Comparison of ENCODE assay signal across 22 mouse cellular contexts in genomic region chr6:97207085-97207484, GRCm38 (mm10). TPM values are rescaled to one million over a fixed set of nuclear protein-coding genes. Genes with fewer than 3 reads are reported as not detected.
DNase-seq lines count a peak whose midpoint lies in the region; ATAC-seq and TF ChIP-seq lines count a peak whose summit lies in the region.
"Had no signal": no experiment of that assay in that cellular context is flagged by ENCODE, and none has a peak within 500 bp of the region (broad histone marks: within the 10 kb centered on the region; RNA-seq: fewer than 3 reads in every experiment).

No protein-coding gene starts in this region.

- intact Hi-C loops in heart, adult 2 months (cut with DNase I): no loop called here

- H3K9me3 ChIP-seq in hindbrain, embryonic 16.5 days (ENCODE audit: control insufficient read depth, low read length): no peaks in the 10 kb centered on the region
- H3K9me3 ChIP-seq: forebrain, embryonic 10.5 days; stomach, embryonic 15.5 days had no signal

- H3K27ac ChIP-seq in heart, adult 2 months: peak overlapping the region; percentile 4; the same call in 1 of the 2 replicates
- no peak overlapping the region for H3K27ac ChIP-seq in hindbrain, embryonic 16.5 days (ENCODE audit: low read depth, low read length)
- H3K27ac ChIP-seq: forebrain, embryonic 10.5 days; stomach, embryonic 15.5 days had no signal

- no peak for TF ChIP-seq EP300 in heart, adult 2 months (IDR thresholded peaks at IDR 0.05; ENCODE audit: insufficient read depth, low read depth, low read length)

- H3K4me2 ChIP-seq in myocyte (ENCODE audit: low read depth): peak overlapping the region; percentile 20
- H3K4me2 ChIP-seq in hindbrain, embryonic 16.5 days (ENCODE audit: low read length): no peak overlapping the region
- H3K4me2 ChIP-seq: stomach, embryonic 15.5 days had no signal

- H3K9ac ChIP-seq in heart, adult 2 months (ENCODE audit: low read depth, low read length): no peak overlapping the region
- H3K9ac ChIP-seq in hindbrain, embryonic 16.5 days (ENCODE audit: low read depth, low read length): no peak overlapping the region
- H3K9ac ChIP-seq: stomach, embryonic 15.5 days had no signal

- peaks cover 2% of the 10 kb centered on the region; the same call in 1 of the 2 replicates for H3K79me2 ChIP-seq in heart, adult 2 months (replicated peaks; ENCODE audit: control insufficient read depth, insufficient read depth, low read length)
- peaks cover 44% of the 10 kb centered on the region for H3K79me2 ChIP-seq in myocyte (ENCODE audit: control insufficient read depth, insufficient read depth)

- TF ChIP-seq CTCF in heart, adult 2 months (IDR thresholded peaks at IDR 0.05): no peak

- H3K4me3 ChIP-seq in heart, adult 2 months: no peak overlapping the region
- no peak overlapping the region for H3K4me3 ChIP-seq in myocyte
- no peak overlapping the region for H3K4me3 ChIP-seq in hindbrain, embryonic 16.5 days (ENCODE audit: low read length)
- H3K4me3 ChIP-seq: forebrain, embryonic 10.5 days; stomach, embryonic 15.5 days had no signal

- H3K36me3 ChIP-seq in heart, adult 2 months (ENCODE audit: control insufficient read depth, insufficient read depth, low read length): peaks cover 9% of the 10 kb centered on the region; the same call in 1 of the 2 replicates
- H3K36me3 ChIP-seq in myocyte (ENCODE audit: control insufficient read depth, insufficient read depth): peaks cover 9% of the 10 kb centered on the region
- no peaks in the 10 kb centered on the region for H3K36me3 ChIP-seq in hindbrain, embryonic 16.5 days (ENCODE audit: control insufficient read depth, insufficient read depth, low read length)
- H3K36me3 ChIP-seq: forebrain, embryonic 10.5 days; stomach, embryonic 15.5 days had no signal

- DNase-seq in heart, adult 2 months: no peak
- DNase-seq in heart, postnatal 4 days: no peak
- DNase-seq in A20 (ENCODE audit: low read depth, low spot score) (peak; percentile 61), R1 (ENCODE audit: low read depth, low spot score) (peak; percentile 39)
- no peak for DNase-seq in adrenal gland, adult 18-20 months (ENCODE audit: low spot score in 2 of 2)
- DNase-seq: adrenal gland, postnatal 14 days; cerebellum, adult 11-12 months; cerebellum, postnatal 36 days; kidney, postnatal 4 days; lung, adult 2 months; thymus, adult 18-20 months had no signal

- no peak overlapping the region for H3ac ChIP-seq in myocyte (ENCODE audit: control insufficient read depth, insufficient read length)

- peaks cover 5% of the 10 kb centered on the region for H3K4me1 ChIP-seq in heart, adult 2 months (ENCODE audit: control insufficient read depth, insufficient read depth, low read length)
- peaks cover 13% of the 10 kb centered on the region for H3K4me1 ChIP-seq in hindbrain, embryonic 16.5 days (ENCODE audit: control insufficient read depth, insufficient read depth, low read depth, low read length)

- 57% methylated on average over 4 of the region's 4 CpGs for WGBS in heart, adult 2 months
- 77% methylated on average over 4 of the region's 4 CpGs for WGBS in hindbrain, embryonic 16.5 days

- TF ChIP-seq POLR2A in heart, adult 2 months (IDR thresholded peaks at IDR 0.05; ENCODE audit: insufficient read depth, low read depth, low read length): no peak
- TF ChIP-seq POLR2A in myocyte (IDR thresholded peaks at IDR 0.05; ENCODE audit: insufficient read length, low read depth): no peak

- H3K27me3 ChIP-seq in heart, adult 2 months (ENCODE audit: control insufficient read depth, insufficient read depth, low read length): no peaks in the 10 kb centered on the region
- no peaks in the 10 kb centered on the region for H3K27me3 ChIP-seq in myocyte (ENCODE audit: control insufficient read depth, insufficient read depth, insufficient read length)
- no peaks in the 10 kb centered on the region for H3K27me3 ChIP-seq in hindbrain, embryonic 16.5 days (replicated peaks; ENCODE audit: control insufficient read depth, insufficient read depth, low read length)
- H3K27me3 ChIP-seq: Patski; stomach, embryonic 15.5 days had no signal

- no peak for ATAC-seq in hindbrain, embryonic 16.5 days
- ATAC-seq: activated CD4-positive, CD25-positive, alpha-beta regulatory T cell, adult 4 months; midbrain, embryonic 16.5 days; Patski had no signal

TF ChIP-seq in myocyte, 11 proteins besides CTCF, POLR2A, EP300 and RAD21:
- TF ChIP-seq POLR2AphosphoS2 (IDR thresholded peaks at IDR 0.05; ENCODE audit: insufficient read length, low read depth) (no peak), SRF (IDR thresholded peaks at IDR 0.05; ENCODE audit: control insufficient read depth, insufficient read length, low read depth) (no peak), CEBPB (IDR thresholded peaks at IDR 0.05; ENCODE audit: insufficient read depth, poor library complexity, severe bottlenecking) (no peak), TCF3 (IDR thresholded peaks at IDR 0.05; ENCODE audit: insufficient read length, low read depth) (peak; percentile 20), MAX (IDR thresholded peaks at IDR 0.05; ENCODE audit: low read depth) (no peak), E2F4 (IDR thresholded peaks at IDR 0.05; ENCODE audit: insufficient read depth) (no peak), USF1 (IDR thresholded peaks at IDR 0.05; ENCODE audit: low read depth) (no peak), MYOD1 (IDR thresholded peaks at IDR 0.05; ENCODE audit: control insufficient read depth in 1 of 3, insufficient read length in 2 of 3, low read depth in 2 of 3) (peak in 2 of 3 experiments; percentile 60 to 83), REST (IDR thresholded peaks at IDR 0.05; ENCODE audit: insufficient read depth, insufficient read length) (no peak), TCF12 (IDR thresholded peaks at IDR 0.05; ENCODE audit: insufficient read depth, poor library complexity, severe bottlenecking) (peak; percentile 10), MYOG (IDR thresholded peaks at IDR 0.05; ENCODE audit: control insufficient read depth in 1 of 3, insufficient read depth in 1 of 3, insufficient read length in 2 of 3, low read depth in 2 of 3) (peak in 2 of 3 experiments; percentile 3 to 76)
TF ChIP-seq in myocyte: peak in this region for 4.

RNA-seq across cellular contexts. Expression of gene Uba3, which starts 1.6 kb away (rescaled TPM):
- 10 to 100 TPM; 55.2 to 59.3 TPM for total RNA-seq in heart, adult 2 months (2021)
- 20.0 and 46.9 TPM in 2 replicates for polyA plus RNA-seq in heart, adult 2 months (2012; rRNA removed)
- 10 to 100 TPM; 80.9 to 86.9 TPM for total RNA-seq in heart, postnatal 4 days (2021)
- 43.7 TPM for polyA plus RNA-seq in myocyte (2012; fragmentation: generic; extraction: Trizol)
- total RNA-seq in adrenal gland, adult 18-20 months (2021): 10 to 100 TPM; 58.8 to 59.4 TPM
- 81.8 and 89.3 TPM in 2 replicates for polyA plus RNA-seq in hindbrain, embryonic 16.5 days (2015; fragmentation: Nextera tagmentation; extraction: Ambion mirVana)

RNA-seq across cellular contexts. Expression of gene Arl6ip5, which starts 3.4 kb away (rescaled TPM):
- total RNA-seq in heart, adult 2 months (2021): 100 to 1,000 TPM; 122 to 138 TPM
- polyA plus RNA-seq in heart, adult 2 months (2012; rRNA removed): 97.8 and 147 TPM in 2 replicates
- 10 to 100 TPM; 94.2 to 95.1 TPM for total RNA-seq in heart, postnatal 4 days (2021)
- polyA plus RNA-seq in myocyte (2012; fragmentation: generic; extraction: Trizol): 750 TPM
- 100 to 1,000 TPM in 1 of 2 experiments, 10 to 100 TPM in 1; 96.5 to 123 TPM for total RNA-seq in adrenal gland, adult 18-20 months (2021)
- 140 and 143 TPM in 2 replicates for polyA plus RNA-seq in hindbrain, embryonic 16.5 days (2015; fragmentation: Nextera tagmentation; extraction: Ambion mirVana)

RNA-seq across cellular contexts. Expression of gene Tmf1, which starts 28.2 kb away (rescaled TPM):
- total RNA-seq in heart, adult 2 months (2021): 10 to 100 TPM; 35.7 to 43.6 TPM
- polyA plus RNA-seq in heart, adult 2 months (2012; rRNA removed): 2.7 and 4.8 TPM in 2 replicates
- 10 to 100 TPM; 34.1 to 35.3 TPM for total RNA-seq in heart, postnatal 4 days (2021)
- polyA plus RNA-seq in myocyte (2012; fragmentation: generic; extraction: Trizol): 11.7 TPM
- total RNA-seq in adrenal gland, adult 18-20 months (2021): 10 to 100 TPM; 45.6 to 59.7 TPM
- polyA plus RNA-seq in hindbrain, embryonic 16.5 days (2015; fragmentation: Nextera tagmentation; extraction: Ambion mirVana): 31.5 and 34.7 TPM in 2 replicates

RNA-seq across cellular contexts. Expression of gene Lmod3, which starts 45.5 kb away (rescaled TPM):
- 10 to 100 TPM; 50.1 to 63.0 TPM for total RNA-seq in heart, adult 2 months (2021)
- 26.3 and 40.0 TPM in 2 replicates for polyA plus RNA-seq in heart, adult 2 months (2012; rRNA removed)
- total RNA-seq in heart, postnatal 4 days (2021): 10 to 100 TPM; 47.8 to 48.0 TPM
- polyA plus RNA-seq in myocyte (2012; fragmentation: generic; extraction: Trizol): 55.6 TPM
- under 1 TPM in 1 of 2 experiments, not detected in 1; 0.45 TPM for total RNA-seq in adrenal gland, adult 18-20 months (2021)
- polyA plus RNA-seq in hindbrain, embryonic 16.5 days (2015; fragmentation: Nextera tagmentation; extraction: Ambion mirVana): 0.76 TPM in 1 of 2 replicates, not detected in the other
- total RNA-seq: adrenal gland, postnatal 14 days; granulocyte monocyte progenitor cell, adult 5-6 weeks; hematopoietic stem cell, adult 5-6 weeks; neutrophil, adult 5-6 weeks had no signal
- polyA plus RNA-seq: activated CD4-positive, CD25-positive, alpha-beta regulatory T cell, adult 4 months; forebrain, embryonic 10.5 days; kidney, embryonic 14.5 days; midbrain, embryonic 16.5 days; Patski had no signal

RNA-seq across cellular contexts. Expression of gene Eogt, which starts 58.1 kb away (rescaled TPM):
- 10 to 100 TPM; 12.5 to 16.1 TPM for total RNA-seq in heart, adult 2 months (2021)
- 8.7 and 13.5 TPM in 2 replicates for polyA plus RNA-seq in heart, adult 2 months (2012; rRNA removed)
- total RNA-seq in heart, postnatal 4 days (2021): 10 to 100 TPM; 15.5 to 21.2 TPM
- polyA plus RNA-seq in myocyte (2012; fragmentation: generic; extraction: Trizol): 4.4 TPM
- 10 to 100 TPM; 20.4 to 27.1 TPM for total RNA-seq in adrenal gland, adult 18-20 months (2021)
- polyA plus RNA-seq in hindbrain, embryonic 16.5 days (2015; fragmentation: Nextera tagmentation; extraction: Ambion mirVana): 13.8 and 17.7 TPM in 2 replicates

Comparison
In these comparisons a context has a peak if more than half of its experiments do, and no peak if none do; other contexts are left out.
1. DNase-seq: peak in A20 (single experiment) and R1 (single experiment); none in heart, adult 2 months (0 of 2), heart, postnatal 4 days (single experiment) and adrenal gland, adult 18-20 months (0 of 2).